Mouse (Mus musculus) liver, postnatal 0 days (tissue): ENCODE data around the gene Rab21.

Source experiments
- CTCF ChIP-seq: sonication (generic); IDR thresholded peaks from 2 replicates; pipeline ENCODE4 v1.5.1; 2016; ENCODE audit warnings: antibody characterized with exemption, low read depth
- EP300 ChIP-seq: IDR thresholded peaks from 2 replicates; pipeline ENCODE4 v1.6.1; 2016; ENCODE audit warnings: antibody characterized with exemption, low read depth, mild to moderate bottlenecking

GRCm38 (mm10) chr10:115349029-115349428, 33.6 kb upstream of the Rab21 start:
- TF ChIP-seq CTCF = no peak
- TF ChIP-seq EP300 = no peak
